Mouse (Mus musculus) kidney, embryonic 14.5 days (tissue): Measurements from ENCODE around the gene Phxr2. TPM values are rescaled to one million over a fixed set of nuclear protein-coding genes. Genes with fewer than 3 reads are reported as not detected.

Experiments
- polyA plus RNA-seq: library from polyadenylated mRNA; unstranded; fragments of >200 nt; fragmentation: Nextera tagmentation; extraction: Ambion mirVana; gene quantifications from 2 replicates; pipeline ENCODE4 v1.2.1, GENCODE M21; 2014

Gene Phxr2
- polyA plus RNA-seq, 1 experiment from 2014 or later = not detected

Other genes starting within 250 kb of the Phxr2 start
- gene Atp2b1, start 211.9 kb downstream of the Phxr2 start, polyA plus RNA-seq = 123 and 149 TPM in 2 replicates
- 18.1 and 28.9 TPM in 2 replicates for gene Poc1b, start 19.3 kb downstream of the Phxr2 start, polyA plus RNA-seq
- 5.4 and 12.4 TPM in 2 replicates for gene Galnt4, start 18.2 kb downstream of the Phxr2 start, polyA plus RNA-seq
- gene Dusp6, start 136.9 kb upstream of the Phxr2 start, polyA plus RNA-seq = 87.7 and 98.5 TPM in 2 replicates